25 mouse cellular contexts compared by ENCODE assay signal in genomic region chr3:96255926-96256593, GRCm38 (mm10). TPM values are rescaled to one million over a fixed set of nuclear protein-coding genes. Genes with fewer than 3 reads are reported as not detected.
DNase-seq lines count a peak whose midpoint lies in the region; ATAC-seq and TF ChIP-seq lines count a peak whose summit lies in the region.
"Had no signal": no experiment of that assay in that cellular context is flagged by ENCODE, and none has a peak within 500 bp of the region (broad histone marks: within the 10 kb centered on the region; RNA-seq: fewer than 3 reads in every experiment).

No protein-coding gene starts in this region.

- no peaks in the 10 kb centered on the region for H3K9me3 ChIP-seq in liver, embryonic 13.5 days (replicated peaks)
- no peaks in the 10 kb centered on the region for H3K9me3 ChIP-seq in liver, postnatal 0 days (ENCODE audit: low read length)
- no peaks in the 10 kb centered on the region for H3K9me3 ChIP-seq in intestine, postnatal 0 days (ENCODE audit: control insufficient read depth)
- no peaks in the 10 kb centered on the region for H3K9me3 ChIP-seq in stomach, embryonic 14.5 days (ENCODE audit: control insufficient read depth, low read depth, low read length)
- H3K9me3 ChIP-seq: forebrain, embryonic 13.5 days; heart, embryonic 12.5 days; limb, embryonic 15.5 days had no signal

- no peak overlapping the region for H3K4me2 ChIP-seq in liver, embryonic 13.5 days
- no peak overlapping the region for H3K4me2 ChIP-seq in liver, postnatal 0 days (ENCODE audit: low read depth, low read length)
- H3K4me2 ChIP-seq in intestine, postnatal 0 days (replicated peaks; ENCODE audit: low read depth), result peak overlapping the region; percentile 33; the same call in 1 of the 2 replicates
- no peak overlapping the region for H3K4me2 ChIP-seq in stomach, embryonic 14.5 days (replicated peaks; ENCODE audit: low read depth, low read length)
- H3K4me2 ChIP-seq: forebrain, embryonic 13.5 days; heart, embryonic 12.5 days; limb, embryonic 15.5 days had no signal

- no peak for TF ChIP-seq CTCF in liver, postnatal 0 days (IDR thresholded peaks at IDR 0.05; ENCODE audit: low read depth)
- no peak for TF ChIP-seq CTCF in bone marrow macrophage, adult 2 months (IDR thresholded peaks at IDR 0.05; ENCODE audit: low read depth, low read length)
- TF ChIP-seq CTCF in intestine, postnatal 0 days (IDR thresholded peaks at IDR 0.05; ENCODE audit: low read depth), result no peak

- H3K27ac ChIP-seq in liver, embryonic 13.5 days, result peak overlapping the region; percentile 89; the same call in 1 of the 2 replicates
- H3K27ac ChIP-seq in liver, postnatal 0 days (ENCODE audit: low read depth), result no peak overlapping the region
- peak overlapping the region; percentile 41 for H3K27ac ChIP-seq in bone marrow macrophage, adult 2 months (ENCODE audit: insufficient read depth, low read depth, low read length)
- H3K27ac ChIP-seq in intestine, postnatal 0 days (ENCODE audit: low read depth, low read length), result no peak overlapping the region
- H3K27ac ChIP-seq in stomach, embryonic 14.5 days (ENCODE audit: low read length), result 0 out of 2 replicates have a peak overlapping the region, but pooled peaks have one; percentile 6
- H3K27ac ChIP-seq: forebrain, embryonic 13.5 days; limb, embryonic 15.5 days had no signal

- TF ChIP-seq EP300 in liver, postnatal 0 days (IDR thresholded peaks at IDR 0.05; ENCODE audit: low read depth), result no peak

- H3K4me3 ChIP-seq in liver, embryonic 13.5 days (replicated peaks), result no peak overlapping the region
- no peak overlapping the region for H3K4me3 ChIP-seq in liver, postnatal 0 days (ENCODE audit: low read depth, low read length)
- no peak overlapping the region for H3K4me3 ChIP-seq in bone marrow macrophage, adult 2 months (ENCODE audit: insufficient read depth, low read length)
- H3K4me3 ChIP-seq in intestine, postnatal 0 days (ENCODE audit: low read depth, low read length), result 0 out of 2 replicates have a peak overlapping the region, but pooled peaks have one; percentile 6
- no peak overlapping the region for H3K4me3 ChIP-seq in stomach, embryonic 14.5 days (ENCODE audit: low read depth, low read length)
- H3K4me3 ChIP-seq: forebrain, embryonic 13.5 days; heart, embryonic 12.5 days; limb, embryonic 15.5 days; megakaryocyte, embryonic 14.5 days had no signal

- no peaks in the 10 kb centered on the region for H3K36me3 ChIP-seq in liver, embryonic 13.5 days
- H3K36me3 ChIP-seq in liver, postnatal 0 days (replicated peaks; ENCODE audit: insufficient read depth, low read length), result no peaks in the 10 kb centered on the region
- no peaks in the 10 kb centered on the region for H3K36me3 ChIP-seq in intestine, postnatal 0 days (ENCODE audit: control insufficient read depth, insufficient read depth)
- no peaks in the 10 kb centered on the region for H3K36me3 ChIP-seq in stomach, embryonic 14.5 days (ENCODE audit: control insufficient read depth, insufficient read depth, low read length)
- H3K36me3 ChIP-seq: heart, embryonic 12.5 days; limb, embryonic 15.5 days had no signal

- no peak for ATAC-seq in liver, embryonic 13.5 days (ENCODE audit: low read depth)
- ATAC-seq in liver, postnatal 0 days, result no peak
- peak; percentile 64 for ATAC-seq in intestine, postnatal 0 days
- ATAC-seq in stomach, embryonic 14.5 days (ENCODE audit: insufficient number of reproducible peaks, insufficient read depth, low FRiP score, low read depth), result no peak
- ATAC-seq: forebrain, embryonic 13.5 days; hindbrain, embryonic 16.5 days; midbrain, embryonic 16.5 days had no signal

- no peaks in the 10 kb centered on the region for H3K27me3 ChIP-seq in liver, embryonic 13.5 days
- H3K27me3 ChIP-seq in liver, postnatal 0 days (ENCODE audit: insufficient read depth, low read length), result no peaks in the 10 kb centered on the region
- no peaks in the 10 kb centered on the region for H3K27me3 ChIP-seq in intestine, postnatal 0 days (replicated peaks; ENCODE audit: control insufficient read depth, insufficient read depth, low read length)
- no peaks in the 10 kb centered on the region for H3K27me3 ChIP-seq in stomach, embryonic 14.5 days (ENCODE audit: control insufficient read depth, insufficient read depth, low read length)
- H3K27me3 ChIP-seq: forebrain, embryonic 13.5 days; heart, embryonic 12.5 days; limb, embryonic 15.5 days; megakaryocyte, embryonic 14.5 days had no signal

- WGBS in liver, embryonic 13.5 days (ENCODE audit: insufficient replicate concordance), result 63% methylated on average over 5 of the region's 5 CpGs
- 58% methylated on average over 5 of the region's 5 CpGs for WGBS in liver, postnatal 0 days (ENCODE audit: insufficient replicate concordance)
- 23% methylated on average over 5 of the region's 5 CpGs for WGBS in intestine, postnatal 0 days
- WGBS in stomach, embryonic 14.5 days, result 54% methylated on average over 5 of the region's 5 CpGs

- no peak for TF ChIP-seq POLR2A in bone marrow macrophage, adult 2 months (IDR thresholded peaks at IDR 0.05; ENCODE audit: borderline replicate concordance, low read depth, low read length)

- peaks cover 57% of the 10 kb centered on the region for H3K4me1 ChIP-seq in liver, embryonic 13.5 days (replicated peaks)
- H3K4me1 ChIP-seq in liver, postnatal 0 days (ENCODE audit: insufficient read depth), result peaks cover 10% of the 10 kb centered on the region
- peaks cover 26% of the 10 kb centered on the region for H3K4me1 ChIP-seq in bone marrow macrophage, adult 2 months (ENCODE audit: control insufficient read depth, insufficient read depth, low read length)
- no peaks in the 10 kb centered on the region for H3K4me1 ChIP-seq in intestine, postnatal 0 days (replicated peaks; ENCODE audit: control insufficient read depth, insufficient read depth, low read length)
- H3K4me1 ChIP-seq in stomach, embryonic 14.5 days (ENCODE audit: control insufficient read depth, insufficient read depth, low read length), result 0 out of 2 replicates have a peak, but pooled peaks cover 8% of the 10 kb centered on the region
- H3K4me1 ChIP-seq: forebrain, embryonic 13.5 days had no signal

- H3K9ac ChIP-seq in liver, embryonic 13.5 days, result peak overlapping the region; percentile 52
- no peak overlapping the region for H3K9ac ChIP-seq in liver, postnatal 0 days (replicated peaks)
- H3K9ac ChIP-seq in intestine, postnatal 0 days (ENCODE audit: low read depth, low read length), result no peak overlapping the region
- no peak overlapping the region for H3K9ac ChIP-seq in stomach, embryonic 14.5 days (replicated peaks; ENCODE audit: low read depth, low read length)
- H3K9ac ChIP-seq: forebrain, embryonic 13.5 days; heart, embryonic 12.5 days; limb, embryonic 15.5 days had no signal

- DNase-seq in liver, embryonic 13.5 days, result no peak
- no peak for DNase-seq in liver, postnatal 0 days
- no peak for DNase-seq in layer of hippocampus, adult 18-20 months (ENCODE audit: low spot score in 2 of 2)
- no peak for DNase-seq in cerebellum, adult 9-11 months
- DNase-seq in layer of hippocampus, postnatal 14 days (ENCODE audit: low spot score in 2 of 2), result no peak
- DNase-seq: adrenal gland, adult 2 months; cerebellum, adult 11-12 months; cerebellum, postnatal 36 days; gastrocnemius, postnatal 36 days; heart, postnatal 4 days; kidney, postnatal 10 days; right cerebral cortex, adult 18-20 months; spleen, adult 18-20 months; thymus, postnatal 4 days had no signal

RNA-seq across cellular contexts. Expression of gene Hist2h4, which starts 7.1 kb away (rescaled TPM):
- 15.2 and 44.8 TPM in 2 replicates for polyA plus RNA-seq in liver, embryonic 13.5 days (2015; fragmentation: Nextera tagmentation; extraction: Ambion mirVana)
- polyA plus RNA-seq in liver, postnatal 0 days (2015; fragmentation: Nextera tagmentation; extraction: Ambion mirVana), result 40.3 and 56.7 TPM in 2 replicates
- 1.9 and 3.1 TPM in 2 replicates for polyA plus RNA-seq in bone marrow macrophage, adult 2 months (2012; ENCODE audit: insufficient read depth, insufficient read length, missing spikeins)
- polyA plus RNA-seq in intestine, postnatal 0 days (2015; fragmentation: Nextera tagmentation; extraction: Ambion mirVana), result 2.1 and 4.7 TPM in 2 replicates
- polyA plus RNA-seq in stomach, embryonic 14.5 days (2014; fragmentation: Nextera tagmentation; extraction: Ambion mirVana), result 9.6 and 15.0 TPM in 2 replicates
- 10 to 100 TPM; 33.3 to 33.7 TPM for total RNA-seq in layer of hippocampus, adult 18-20 months (2021)
- 10 to 100 TPM; 25.2 to 29.8 TPM for total RNA-seq in layer of hippocampus, postnatal 14 days (2021)

RNA-seq across cellular contexts. Expression of gene Hist2h3c1, which starts 9.6 kb away (rescaled TPM):
- 2.3 TPM in 2 replicates for polyA plus RNA-seq in liver, embryonic 13.5 days (2015; fragmentation: Nextera tagmentation; extraction: Ambion mirVana)
- polyA plus RNA-seq in liver, postnatal 0 days (2015; fragmentation: Nextera tagmentation; extraction: Ambion mirVana), result 0.78 and 1.5 TPM in 2 replicates
- polyA plus RNA-seq in bone marrow macrophage, adult 2 months (2012; ENCODE audit: insufficient read depth, insufficient read length, missing spikeins), result 4.9 and 7.4 TPM in 2 replicates
- 0.42 and 1.1 TPM in 2 replicates for polyA plus RNA-seq in intestine, postnatal 0 days (2015; fragmentation: Nextera tagmentation; extraction: Ambion mirVana)
- 1.4 and 3.0 TPM in 2 replicates for polyA plus RNA-seq in stomach, embryonic 14.5 days (2014; fragmentation: Nextera tagmentation; extraction: Ambion mirVana)
- total RNA-seq in layer of hippocampus, adult 18-20 months (2021), result not detected
- not detected for total RNA-seq in layer of hippocampus, postnatal 14 days (2021)
- total RNA-seq: gastrocnemius, postnatal 36 days; layer of hippocampus, postnatal 10 days; left cerebral cortex, postnatal 25 days had no signal
- polyA plus RNA-seq: adrenal gland, adult 2 months; midbrain, embryonic 16.5 days had no signal

RNA-seq across cellular contexts. Expression of gene Hist2h2aa1, which starts 10.8 kb away (rescaled TPM):
- polyA plus RNA-seq in liver, embryonic 13.5 days (2015; fragmentation: Nextera tagmentation; extraction: Ambion mirVana), result 26.9 and 40.6 TPM in 2 replicates
- polyA plus RNA-seq in liver, postnatal 0 days (2015; fragmentation: Nextera tagmentation; extraction: Ambion mirVana), result 107 and 123 TPM in 2 replicates
- not detected in 2 replicates for polyA plus RNA-seq in bone marrow macrophage, adult 2 months (2012; ENCODE audit: insufficient read depth, insufficient read length, missing spikeins)
- polyA plus RNA-seq in intestine, postnatal 0 days (2015; fragmentation: Nextera tagmentation; extraction: Ambion mirVana), result 30.6 and 55.7 TPM in 2 replicates
- polyA plus RNA-seq in stomach, embryonic 14.5 days (2014; fragmentation: Nextera tagmentation; extraction: Ambion mirVana), result 12.3 and 17.2 TPM in 2 replicates
- 10 to 100 TPM in 1 of 2 experiments, 1 to 10 TPM in 1; 8.7 to 12.8 TPM for total RNA-seq in layer of hippocampus, adult 18-20 months (2021)
- total RNA-seq in layer of hippocampus, postnatal 14 days (2021), result 1 to 10 TPM; 6.7 to 8.0 TPM

RNA-seq across cellular contexts. Expression of gene Hist2h3b, which starts 12.4 kb away (rescaled TPM):
- polyA plus RNA-seq in liver, embryonic 13.5 days (2015; fragmentation: Nextera tagmentation; extraction: Ambion mirVana), result 89.3 and 159 TPM in 2 replicates
- 56.1 and 84.5 TPM in 2 replicates for polyA plus RNA-seq in liver, postnatal 0 days (2015; fragmentation: Nextera tagmentation; extraction: Ambion mirVana)
- 4.8 and 5.0 TPM in 2 replicates for polyA plus RNA-seq in bone marrow macrophage, adult 2 months (2012; ENCODE audit: insufficient read depth, insufficient read length, missing spikeins)
- polyA plus RNA-seq in intestine, postnatal 0 days (2015; fragmentation: Nextera tagmentation; extraction: Ambion mirVana), result 13.3 and 19.9 TPM in 2 replicates
- polyA plus RNA-seq in stomach, embryonic 14.5 days (2014; fragmentation: Nextera tagmentation; extraction: Ambion mirVana), result 68.9 and 80.2 TPM in 2 replicates
- 10 to 100 TPM; 35.3 to 37.8 TPM for total RNA-seq in layer of hippocampus, adult 18-20 months (2021)
- total RNA-seq in layer of hippocampus, postnatal 14 days (2021), result 100 to 1,000 TPM in 1 of 2 experiments, 10 to 100 TPM in 1; 73.5 to 102 TPM

RNA-seq across cellular contexts. Expression of gene Hist2h2bb, which starts 13.5 kb away (rescaled TPM):
- polyA plus RNA-seq in liver, embryonic 13.5 days (2015; fragmentation: Nextera tagmentation; extraction: Ambion mirVana), result 23.7 and 25.8 TPM in 2 replicates
- polyA plus RNA-seq in liver, postnatal 0 days (2015; fragmentation: Nextera tagmentation; extraction: Ambion mirVana), result 9.4 and 11.0 TPM in 2 replicates
- polyA plus RNA-seq in bone marrow macrophage, adult 2 months (2012; ENCODE audit: insufficient read depth, insufficient read length, missing spikeins), result 3.1 and 3.6 TPM in 2 replicates
- polyA plus RNA-seq in intestine, postnatal 0 days (2015; fragmentation: Nextera tagmentation; extraction: Ambion mirVana), result 2.3 and 3.9 TPM in 2 replicates
- polyA plus RNA-seq in stomach, embryonic 14.5 days (2014; fragmentation: Nextera tagmentation; extraction: Ambion mirVana), result 20.5 and 23.7 TPM in 2 replicates
- total RNA-seq in layer of hippocampus, adult 18-20 months (2021), result 100 to 1,000 TPM; 146 to 147 TPM
- total RNA-seq in layer of hippocampus, postnatal 14 days (2021), result 100 to 1,000 TPM; 133 to 147 TPM
- polyA plus RNA-seq: adrenal gland, adult 2 months had no signal

Comparison
In these comparisons a context has a peak if more than half of its experiments do, and no peak if none do; other contexts are left out.
1. H3K27ac ChIP-seq: peak in liver, embryonic 13.5 days (single experiment), bone marrow macrophage, adult 2 months (single experiment) and stomach, embryonic 14.5 days (single experiment); none in liver, postnatal 0 days (single experiment) and intestine, postnatal 0 days (single experiment).
2. RNA of gene Hist2h2aa1, which starts 10.8 kb away (polyA plus RNA-seq): 107 to 123 TPM in liver, postnatal 0 days, 30.6 to 55.7 TPM in intestine, postnatal 0 days, 26.9 to 40.6 TPM in liver, embryonic 13.5 days and 12.3 to 17.2 TPM in stomach, embryonic 14.5 days; not detected in bone marrow macrophage, adult 2 months; every median in the first group is over 10 times any median in the second.